Mouse (Mus musculus) splenic B cell, adult 2 months (primary cell): ENCODE measurements around the gene Gm28230.

Source experiments
- DNase-seq: peaks from one replicate; pipeline ENCODE4 v3.0.0-alpha.2; 2011; ENCODE audit warnings: low read depth, low spot score
- H3K27me3 ChIP-seq: 2 replicates; pipeline ENCODE4 v1.6.1; 2012; ENCODE audit warnings: mild to moderate bottlenecking, low read length, moderate library complexity, mixed read lengths; ENCODE audit not compliant: control insufficient read depth, poor library complexity, insufficient read depth, severe bottlenecking
- H3K36me3 ChIP-seq: 2 replicates; pipeline ENCODE4 v1.6.1; 2012; ENCODE audit warnings: mild to moderate bottlenecking, low read length, moderate library complexity, mixed read lengths; ENCODE audit not compliant: control insufficient read depth, poor library complexity, insufficient read depth, severe bottlenecking

Gene Gm28230

DNA sequence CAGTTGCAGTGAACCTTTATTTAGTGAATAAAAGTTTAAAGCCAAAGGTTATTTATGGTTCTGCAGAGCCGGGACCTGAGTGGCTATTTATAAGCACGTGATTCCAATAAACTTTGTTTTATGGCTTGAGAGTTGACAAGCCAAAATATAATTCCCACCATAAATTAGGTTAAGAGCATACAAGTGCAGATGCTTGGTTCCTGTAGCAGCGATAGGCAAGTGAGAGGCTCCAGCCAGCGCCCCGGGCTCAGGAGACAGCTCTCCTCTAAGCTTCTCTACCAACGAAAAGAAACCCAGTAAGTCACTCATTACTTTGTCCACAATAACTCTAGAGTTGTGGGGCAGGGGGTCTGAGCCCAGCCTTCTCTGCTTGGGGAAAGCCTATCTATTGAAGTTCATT, 4.6 kb upstream of the Gm28230 start:
- no peak for DNase-seq
- H3K27me3 ChIP-seq = no peaks in the 10 kb centered on the region
- no peaks in the 10 kb centered on the region for H3K36me3 ChIP-seq

DNA sequence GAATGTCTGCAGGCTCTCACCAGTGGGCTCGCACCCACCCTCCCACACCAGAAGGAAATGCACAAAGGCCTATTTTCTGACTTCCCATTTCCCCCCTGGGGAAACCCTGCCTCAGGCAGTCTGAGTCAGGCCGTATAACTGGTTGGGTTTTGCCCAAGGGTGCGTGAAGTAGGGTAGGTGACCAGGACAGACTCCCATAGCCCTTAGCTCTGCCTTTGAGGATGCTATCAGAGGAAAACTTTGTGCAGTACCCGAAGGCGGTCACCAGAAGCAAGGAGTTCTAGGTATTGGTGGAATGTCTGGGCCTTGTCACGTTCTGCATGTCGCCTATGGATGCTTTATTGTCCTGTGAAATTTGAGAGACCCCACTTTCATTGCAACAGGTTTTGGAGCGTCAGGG, 3.6 kb upstream of the Gm28230 start:
- DNase-seq = no peak
- H3K36me3 ChIP-seq = no peaks in the 10 kb centered on the region
- 0 out of 2 replicates have a peak, but pooled peaks cover 3% of the 10 kb centered on the region for H3K27me3 ChIP-seq

DNA sequence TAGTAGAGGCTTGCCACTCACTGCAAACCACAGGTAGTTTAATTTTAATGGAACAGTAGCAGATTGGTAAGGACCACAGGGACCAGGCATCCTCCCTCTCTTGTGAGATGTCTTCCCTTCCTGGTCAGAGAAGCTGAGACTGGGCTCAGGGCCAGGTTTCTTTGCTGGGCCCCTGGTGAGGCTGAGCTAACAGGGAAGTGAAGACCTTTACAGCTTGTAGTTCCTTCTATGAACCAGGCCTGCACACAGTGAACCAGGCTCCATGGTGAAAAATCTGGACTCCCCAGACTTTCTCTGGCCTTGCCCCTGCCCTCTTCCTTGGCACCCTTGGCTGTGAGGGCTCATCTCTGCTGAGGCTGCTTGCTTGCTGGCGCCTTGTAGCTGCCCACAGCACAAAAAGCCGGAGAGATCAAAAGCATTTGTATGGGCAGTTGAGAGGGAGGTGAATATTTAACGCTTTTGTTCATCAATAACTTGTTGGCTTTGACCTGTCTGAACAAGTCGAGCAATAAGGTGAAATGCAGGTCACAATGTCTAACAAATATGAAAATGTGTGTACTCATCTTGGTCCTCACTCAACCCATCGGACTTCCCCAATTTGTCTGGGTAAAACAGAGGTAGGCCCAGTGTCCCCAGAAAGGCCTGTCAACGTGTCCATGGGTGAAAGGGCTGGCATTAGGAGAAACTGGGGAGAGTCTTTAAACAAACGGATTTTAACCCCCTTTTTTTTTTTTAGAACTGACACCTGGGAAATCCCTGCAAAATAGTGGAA, 2.1 kb upstream of the Gm28230 start:
- DNase-seq = no peak
- H3K27me3 ChIP-seq = 0 out of 2 replicates have a peak, but pooled peaks cover 3% of the 10 kb centered on the region
- no peaks in the 10 kb centered on the region for H3K36me3 ChIP-seq

DNA sequence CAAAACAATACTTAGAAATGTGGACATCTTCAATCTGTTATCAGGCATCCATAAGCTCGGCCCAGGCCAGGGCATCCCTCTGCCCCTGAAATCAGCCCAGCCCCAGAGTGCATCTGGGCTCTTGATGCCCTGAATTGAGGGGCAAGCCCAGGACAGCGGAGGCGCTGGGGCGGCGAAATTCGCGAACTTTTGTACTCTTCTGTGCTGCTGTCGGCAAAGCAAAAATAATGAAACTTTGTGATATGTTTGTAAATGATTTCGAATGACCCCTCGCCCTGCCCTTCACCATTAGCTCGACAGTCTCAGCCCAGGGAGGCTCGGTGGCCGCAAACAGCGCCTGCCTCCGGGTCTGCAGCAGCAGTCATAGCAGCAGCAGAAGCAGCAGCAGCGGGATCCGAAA, 1.4 kb upstream of the Gm28230 start:
- no peak for DNase-seq
- H3K27me3 ChIP-seq = 0 out of 2 replicates have a peak, but pooled peaks cover 3% of the 10 kb centered on the region
- H3K36me3 ChIP-seq = no peaks in the 10 kb centered on the region

DNA sequence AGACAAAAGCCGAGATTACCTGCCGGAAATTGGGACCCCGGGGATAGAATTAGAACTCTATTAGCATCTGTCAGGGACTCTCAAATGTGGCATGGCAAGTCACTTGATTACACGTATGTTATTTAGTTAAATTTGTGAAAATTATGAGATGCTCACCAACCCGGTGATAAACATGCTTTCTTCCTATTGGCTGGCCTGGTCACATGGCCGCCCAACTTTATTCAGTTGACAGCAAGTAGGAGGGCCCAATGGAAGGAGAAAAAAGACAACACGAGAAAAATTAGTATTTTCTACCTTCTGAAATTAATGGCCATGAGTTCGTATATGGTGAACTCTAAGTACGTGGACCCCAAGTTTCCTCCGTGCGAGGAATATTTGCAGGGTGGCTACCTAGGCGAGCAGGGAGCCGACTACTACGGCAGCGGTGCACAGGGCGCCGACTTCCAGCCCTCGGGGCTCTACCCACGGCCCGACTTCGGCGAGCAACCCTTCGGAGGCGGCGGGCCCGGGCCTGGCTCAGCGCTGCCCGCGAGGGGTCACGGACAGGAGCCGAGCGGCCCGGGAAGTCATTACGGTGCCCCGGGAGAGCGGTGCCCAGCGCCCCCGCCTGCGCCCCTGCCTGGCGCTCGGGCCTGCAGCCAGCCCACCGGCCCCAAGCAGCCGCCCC, 578 bp downstream of the Gm28230 start:
- Histone ChIP-seq H3K36me3 (no peaks in the 10 kb centered on the region), H3K27me3 (0 out of 2 replicates have a peak, but pooled peaks cover 5% of the 10 kb centered on the region)
- no peak for DNase-seq

DNA sequence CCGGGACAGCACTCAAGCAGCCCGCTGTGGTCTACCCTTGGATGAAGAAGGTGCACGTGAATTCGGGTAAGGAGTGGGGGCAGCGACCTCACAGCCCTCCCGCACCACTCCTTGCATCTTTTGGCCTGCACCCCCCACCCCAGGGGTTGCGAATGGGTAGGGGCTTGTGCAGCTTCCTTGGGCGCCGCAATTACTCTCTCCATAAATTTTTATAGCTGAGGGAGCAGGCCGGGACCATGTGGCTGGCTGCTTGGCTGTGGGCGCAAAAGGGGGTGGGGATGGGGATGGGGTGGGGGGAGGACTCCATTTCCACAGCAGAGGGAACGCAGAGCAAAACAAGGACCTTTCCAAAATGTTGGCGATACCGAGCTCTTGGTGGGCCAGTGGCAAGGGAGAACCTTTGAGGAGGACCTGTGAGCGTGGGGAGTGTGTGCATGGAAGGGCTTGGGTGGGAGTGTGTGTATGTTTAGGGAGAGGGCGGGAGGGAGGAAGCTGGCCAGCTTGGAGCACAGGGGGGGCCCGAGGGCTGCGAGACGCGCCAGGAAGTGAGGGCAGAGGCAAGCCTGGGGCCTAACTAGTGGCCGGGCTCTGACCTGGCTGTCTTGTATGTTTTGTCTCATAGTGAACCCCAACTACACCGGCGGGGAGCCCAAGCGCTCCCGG, 1.2 kb downstream of the Gm28230 start:
- no peaks in the 10 kb centered on the region for H3K36me3 ChIP-seq
- no peak for DNase-seq
- H3K27me3 ChIP-seq = 0 out of 2 replicates have a peak, but pooled peaks cover 5% of the 10 kb centered on the region

DNA sequence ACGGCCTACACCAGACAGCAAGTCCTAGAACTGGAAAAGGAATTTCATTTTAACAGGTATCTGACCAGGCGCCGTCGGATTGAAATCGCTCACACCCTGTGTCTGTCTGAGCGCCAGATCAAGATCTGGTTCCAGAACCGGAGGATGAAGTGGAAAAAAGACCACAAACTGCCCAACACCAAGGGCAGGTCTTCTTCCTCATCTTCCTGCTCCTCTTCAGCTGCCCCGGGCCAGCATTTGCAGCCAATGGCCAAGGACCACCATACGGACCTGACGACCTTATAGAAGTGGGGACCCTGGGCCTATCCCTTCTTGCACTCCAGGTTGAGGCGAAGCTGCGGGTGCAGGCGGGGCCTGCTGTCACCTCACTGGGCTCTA, 1.8 kb downstream of the Gm28230 start:
- Histone ChIP-seq H3K27me3 (peaks cover 5% of the 10 kb centered on the region; the same call in 1 of the 2 replicates), H3K36me3 (no peaks in the 10 kb centered on the region)
- no peak for DNase-seq

GRCm38 (mm10) chr2:74730331-74730730, 3.8 kb downstream of the Gm28230 start:
- no peak for DNase-seq
- H3K36me3 ChIP-seq = no peaks in the 10 kb centered on the region

GRCm38 (mm10) chr2:74731055-74731454, 4.5 kb downstream of the Gm28230 start:
- H3K27me3 ChIP-seq = peaks cover 5% of the 10 kb centered on the region; the same call in 1 of the 2 replicates
- DNase-seq = no peak
- H3K36me3 ChIP-seq = no peaks in the 10 kb centered on the region

More at GRCm38 (mm10) chr2:74730331-74730730, 3.8 kb downstream of the Gm28230 start:
- H3K27me3 ChIP-seq = peaks cover 5% of the 10 kb centered on the region; the same call in 1 of the 2 replicates

- Histone ChIP-seq H3K27me3 (peaks cover 5% of the 10 kb centered on the region; the same call in 1 of the 2 replicates), H3K36me3 (no peaks in the 10 kb centered on the region)
- DNase-seq = no peak
These were observed 5.4 kb downstream of the Gm28230 start for GRCm38 (mm10) chr2:74731799-74732512.

- Histone ChIP-seq H3K27me3 (peaks cover 2% of the 10 kb centered on the region; the same call in 1 of the 2 replicates), H3K36me3 (no peaks in the 10 kb centered on the region)
- DNase-seq = no peak
These were observed 6.2 kb downstream of the Gm28230 start for GRCm38 (mm10) chr2:74732513-74733316.

- Histone ChIP-seq H3K36me3 (no peaks in the 10 kb centered on the region), H3K27me3 (peaks cover 2% of the 10 kb centered on the region; the same call in 1 of the 2 replicates)
- DNase-seq = no peak
These were observed 6.8 kb downstream of the Gm28230 start for GRCm38 (mm10) chr2:74733317-74733661.

- DNase-seq = no peak
- no peaks in the 10 kb centered on the region for H3K36me3 ChIP-seq
- H3K27me3 ChIP-seq = peaks cover 2% of the 10 kb centered on the region; the same call in 1 of the 2 replicates
These were observed 7.2 kb downstream of the Gm28230 start for GRCm38 (mm10) chr2:74733765-74734164.

DNA sequence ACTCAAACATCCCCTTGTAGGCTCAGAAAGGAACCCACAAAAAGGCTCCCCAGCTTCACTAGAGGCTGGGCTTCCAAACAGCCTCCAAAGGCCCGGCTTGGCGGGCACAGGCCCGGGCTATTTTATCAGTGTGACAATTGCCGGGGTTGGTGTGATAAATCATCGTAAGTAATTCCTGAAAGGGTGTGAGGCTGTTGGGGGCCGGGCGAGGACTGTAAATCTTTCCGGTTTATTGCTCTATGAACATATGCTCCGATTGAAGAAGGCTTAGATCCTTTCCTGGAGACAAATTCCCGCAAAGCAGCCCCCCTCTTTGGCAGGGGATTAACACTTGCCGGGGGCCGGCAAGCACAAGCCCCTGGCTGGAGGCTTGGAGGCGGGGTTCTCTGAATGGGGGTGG, 7.9 kb downstream of the Gm28230 start:
- DNase-seq = no peak
- H3K27me3 ChIP-seq = peaks cover 2% of the 10 kb centered on the region; the same call in 1 of the 2 replicates

More for the DNA sequence above, 7.9 kb downstream of the Gm28230 start:
- no peaks in the 10 kb centered on the region for H3K36me3 ChIP-seq
